Mouse (Mus musculus) ovary, postnatal 10 days (tissue): ENCODE measurements around the gene Mettl9.
"Not testable (repeated sequence)": the region's sequence is repeated elsewhere in the genome, so short reads cannot be mapped to it uniquely, and the experiment has no call there.

Experiments used
- DNase-seq: peaks from one replicate; pipeline ENCODE4 v3.0.0; 2022; ENCODE audit warnings: low spot score

The Mettl9 gene

DNA sequence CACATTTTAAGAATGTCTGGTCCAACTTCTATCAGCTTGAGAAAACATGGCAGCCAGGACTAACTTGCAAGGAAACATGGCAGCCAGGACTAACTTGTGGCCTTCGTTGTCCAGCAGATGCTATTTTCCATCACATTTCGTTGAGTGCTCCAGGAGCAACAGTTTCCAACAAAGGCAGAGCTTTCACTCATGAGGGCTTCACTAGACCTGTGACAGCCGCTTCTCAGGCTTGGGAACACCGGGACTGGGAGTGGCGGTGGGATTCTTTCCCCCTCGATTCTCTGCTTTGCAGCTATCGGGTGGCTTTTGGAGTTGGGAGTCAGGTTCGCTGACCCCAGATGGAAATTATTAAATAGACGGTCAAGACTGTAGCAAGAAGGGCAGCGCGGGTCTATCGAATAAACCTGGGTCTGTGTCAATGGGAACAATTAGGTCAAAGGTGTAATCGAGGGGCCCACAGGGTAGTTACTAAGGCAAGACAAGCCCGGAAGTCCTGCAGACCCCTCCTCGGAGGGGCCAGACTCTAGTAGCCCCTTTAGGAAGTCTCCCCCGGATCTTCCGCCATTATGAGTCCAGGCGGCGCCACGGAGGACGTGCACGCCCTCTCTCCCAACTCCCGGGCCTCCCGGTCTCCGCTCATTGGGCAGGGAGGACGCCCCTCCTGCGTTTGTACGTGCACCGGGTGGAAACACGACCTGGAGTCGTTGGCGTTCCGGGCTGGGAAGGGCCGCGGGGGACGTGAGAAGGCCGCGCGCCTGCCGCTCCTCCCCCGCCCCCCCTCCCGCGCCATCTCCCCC, at the start of gene Mettl9:
Mettl9 (plus strand) TSS at position 590 of the 797 bp plus-strand sequence.
- DNase-seq, result peak; percentile 96

GRCm38 (mm10) chr7:120991191-120991590, 43.1 kb upstream of the Mettl9 start:
- DNase-seq, result no peak

GRCm38 (mm10) chr7:120999021-120999530, 35.2 kb upstream of the Mettl9 start:
- no peak for DNase-seq

GRCm38 (mm10) chr7:121000065-121000822, 34.0 kb upstream of the Mettl9 start:
- no peak for DNase-seq

DNA sequence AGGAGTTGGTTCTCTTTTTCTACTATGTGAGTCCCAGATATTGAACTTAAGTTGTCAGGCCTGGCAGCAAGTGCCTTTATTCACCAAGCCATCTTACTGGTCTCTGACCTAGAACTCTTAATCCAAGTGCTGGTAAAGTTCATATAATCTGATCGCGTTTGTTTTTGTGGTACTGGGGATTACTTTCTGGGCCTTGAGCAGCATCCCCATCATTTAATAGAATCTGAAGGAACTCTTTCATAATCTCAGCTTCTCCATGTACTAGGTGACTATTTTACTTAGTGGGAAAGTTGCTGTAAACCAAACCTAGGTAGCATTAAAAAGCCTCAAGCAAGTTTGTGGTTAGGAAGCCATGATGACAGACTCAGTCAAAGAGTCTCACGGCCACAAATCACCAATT, 32.4 kb upstream of the Mettl9 start:
- DNase-seq, result no peak

- no peak for DNase-seq
Measured at GRCm38 (mm10) chr7:121002407-121002928, 31.8 kb upstream of the Mettl9 start.

- no peak for DNase-seq
Measured at GRCm38 (mm10) chr7:121003793-121004418, 30.3 kb upstream of the Mettl9 start.

DNA sequence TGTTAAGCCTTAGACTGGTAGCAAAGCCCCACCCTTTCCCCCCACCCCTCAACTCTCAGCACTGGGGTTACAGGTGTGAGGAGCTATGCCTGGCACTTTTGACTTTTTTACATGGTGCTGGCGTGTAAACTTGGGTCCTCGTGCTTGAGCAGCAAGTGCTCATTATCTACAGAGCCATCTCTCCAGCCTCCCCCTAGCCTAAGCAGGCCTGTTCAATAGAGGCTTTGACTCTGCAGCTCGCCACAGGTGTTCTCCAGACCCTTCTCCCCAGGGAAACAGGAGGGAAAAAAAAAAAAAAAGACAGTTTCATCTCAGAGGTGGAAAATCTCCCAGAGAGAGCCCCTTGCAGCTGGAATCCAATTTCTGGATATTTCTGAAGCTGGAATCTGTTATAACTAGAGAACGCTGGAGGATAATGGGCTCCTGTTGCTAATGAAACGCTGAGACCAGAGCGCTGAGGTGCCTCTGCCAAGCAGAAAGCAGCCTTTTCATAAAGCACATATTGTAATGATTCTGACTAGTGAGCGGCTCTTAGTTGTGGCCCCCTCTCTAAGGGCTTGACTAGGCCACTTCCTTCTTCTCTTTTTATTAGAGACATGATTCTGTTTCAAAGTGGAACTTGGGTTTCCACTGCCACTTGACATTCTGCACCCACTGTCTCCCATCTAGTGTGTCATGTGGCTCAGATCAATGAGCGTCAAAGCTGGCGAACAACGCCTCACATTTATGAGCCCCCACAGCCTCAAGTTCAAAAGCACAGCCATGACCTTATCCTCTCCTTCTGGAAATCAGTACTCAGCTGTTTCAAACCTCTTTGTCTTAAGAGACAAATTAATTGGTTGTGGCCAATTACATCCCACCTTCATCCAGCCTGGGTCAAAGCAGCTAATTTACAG, 22.2 kb upstream of the Mettl9 start:
- no peak for DNase-seq

- no peak for DNase-seq
Measured at GRCm38 (mm10) chr7:121014486-121014885, 19.8 kb upstream of the Mettl9 start.

GRCm38 (mm10) chr7:121018778-121019177, 15.5 kb upstream of the Mettl9 start:
- DNase-seq, result no peak

GRCm38 (mm10) chr7:121020277-121020676, 14.0 kb upstream of the Mettl9 start:
- no peak for DNase-seq

- no peak for DNase-seq
Measured at GRCm38 (mm10) chr7:121025221-121026008, 8.8 kb upstream of the Mettl9 start.

DNA sequence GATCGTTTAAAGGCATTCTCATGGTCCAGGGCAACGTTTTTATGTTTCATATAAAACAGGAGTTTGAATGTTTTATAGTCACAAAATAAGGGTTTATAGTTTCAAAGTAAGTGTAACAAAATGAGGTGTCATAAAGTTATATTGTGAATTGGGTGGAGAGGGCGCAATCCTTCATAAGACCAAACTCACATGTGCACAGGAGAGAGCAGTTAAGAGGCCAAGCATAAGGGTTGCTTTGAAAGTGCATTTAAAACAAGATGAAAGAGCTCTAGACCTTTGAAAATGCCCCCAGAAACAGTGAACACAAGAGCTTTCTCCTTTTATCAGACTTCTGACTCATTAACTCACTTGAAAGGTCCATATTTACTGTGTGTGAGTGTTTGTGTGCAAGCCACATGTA, 7.9 kb upstream of the Mettl9 start:
- no peak for DNase-seq

GRCm38 (mm10) chr7:121029947-121030346, 4.3 kb upstream of the Mettl9 start:
- not testable (repeated sequence) for DNase-seq

DNA sequence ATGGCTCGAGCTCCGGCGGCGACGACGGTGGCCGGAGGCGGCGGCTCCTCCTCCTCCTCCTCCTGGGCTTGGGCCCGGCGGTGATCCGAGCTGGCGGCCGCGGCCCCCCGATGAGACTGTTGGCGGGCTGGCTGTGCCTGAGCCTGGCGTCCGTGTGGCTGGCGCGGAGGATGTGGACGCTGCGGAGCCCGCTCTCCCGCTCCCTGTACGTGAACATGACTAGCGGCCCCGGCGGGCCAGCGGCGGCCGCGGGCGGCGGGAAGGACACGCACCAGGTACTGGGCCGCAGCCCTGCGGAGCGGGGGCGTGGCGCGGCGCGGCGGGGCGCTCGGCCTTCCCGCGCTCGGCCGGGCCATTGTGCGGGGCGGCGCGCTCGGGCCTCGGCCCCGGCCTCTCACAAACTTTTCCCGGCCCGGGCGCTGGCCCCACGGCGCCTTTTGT, 476 bp downstream of the Mettl9 start:
- DNase-seq, result peak; percentile 69

GRCm38 (mm10) chr7:121035161-121035721, 996 bp downstream of the Mettl9 start:
- peak; percentile 24 for DNase-seq

GRCm38 (mm10) chr7:121040595-121040994, 6.3 kb downstream of the Mettl9 start:
- DNase-seq, result no peak

- DNase-seq, result no peak
Measured at GRCm38 (mm10) chr7:121041989-121042388, 7.7 kb downstream of the Mettl9 start.

DNA sequence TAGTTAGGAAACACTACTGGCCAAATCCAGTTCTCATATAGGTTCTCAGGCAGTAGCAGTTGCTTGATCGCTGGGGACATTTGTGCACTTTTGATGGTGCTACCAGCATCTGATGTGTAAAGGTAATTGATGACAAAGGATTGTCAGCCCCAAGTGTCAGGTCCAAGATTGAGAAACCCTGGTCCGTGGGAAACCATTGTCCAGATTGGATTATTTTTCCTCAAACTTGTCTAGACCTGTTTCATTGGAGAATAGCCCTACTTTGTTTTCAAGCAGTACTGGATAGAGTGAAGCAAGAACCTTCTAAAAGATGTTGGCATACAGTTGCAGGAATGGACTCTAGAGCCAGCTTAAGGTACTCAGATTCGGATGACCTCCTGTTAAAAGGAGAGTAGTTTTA, 8.8 kb downstream of the Mettl9 start:
- no peak for DNase-seq

DNA sequence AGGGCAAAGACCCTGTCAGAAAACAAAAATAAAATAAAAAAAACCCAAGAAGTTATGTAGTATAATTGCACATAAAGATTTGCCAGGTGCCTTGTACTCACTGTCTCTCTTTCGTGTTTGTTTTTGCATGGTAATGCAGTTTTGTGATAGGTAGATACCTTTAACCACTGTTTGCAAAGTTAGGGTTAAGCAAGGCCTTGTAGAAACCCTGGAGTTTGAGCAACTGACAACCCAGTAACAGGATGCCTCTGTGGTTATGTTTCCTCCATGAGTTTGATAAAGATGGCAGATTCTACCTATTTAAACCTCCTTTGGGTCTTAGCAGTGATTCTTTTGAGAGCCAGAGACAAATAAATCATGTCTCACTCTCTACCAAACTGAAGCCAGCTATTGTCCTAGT, 9.3 kb downstream of the Mettl9 start:
- no peak for DNase-seq
